Mouse (Mus musculus) liver, embryonic 16.5 days (tissue): Measurements from ENCODE around the gene Rnf213. TPM values are rescaled to one million over a fixed set of nuclear protein-coding genes. Genes with fewer than 3 reads are reported as not detected.

Experiments used
- ATAC-seq: fragments of 200-750 bp; cut with Nextera tagmentation; 2 replicates; pipeline ENCODE4 v1.8.0; 2017; ENCODE audit warnings: low read depth, mild to moderate bottlenecking, moderate number of reproducible peaks, moderate library complexity
- H3K27ac ChIP-seq: fragments of 300-500 bp; sonication (generic); 2 replicates; pipeline ENCODE4 v1.5.1; 2014; ENCODE audit warnings: mild to moderate bottlenecking, low read length
- H3K27me3 ChIP-seq: fragments of 300-500 bp; sonication (generic); 2 replicates; pipeline ENCODE4 v1.6.1; 2014; ENCODE audit warnings: low read depth, low read length, mixed read lengths; ENCODE audit not compliant: control insufficient read depth, insufficient read depth
- H3K36me3 ChIP-seq: fragments of 300-500 bp; sonication (generic); 2 replicates; pipeline ENCODE4 v1.6.1; 2014; ENCODE audit warnings: mild to moderate bottlenecking; ENCODE audit not compliant: control insufficient read depth, insufficient read depth
- H3K4me1 ChIP-seq: fragments of 300-500 bp; sonication (generic); 2 replicates; pipeline ENCODE4 v1.6.1; 2014; ENCODE audit warnings: low read depth, low read length, mixed read lengths; ENCODE audit not compliant: control insufficient read depth
- H3K4me2 ChIP-seq: fragments of 300-500 bp; sonication (generic); 2 replicates; pipeline ENCODE4 v1.6.1; 2014; ENCODE audit warnings: low read depth, low read length, mixed read lengths
- H3K4me3 ChIP-seq: fragments of 300-500 bp; sonication (generic); 2 replicates; pipeline ENCODE4 v1.5.1; 2014; ENCODE audit warnings: low read depth, mild to moderate bottlenecking, low read length
- H3K9ac ChIP-seq: fragments of 300-500 bp; sonication (generic); 2 replicates; pipeline ENCODE4 v1.6.1; 2014; ENCODE audit warnings: low read depth, low read length
- H3K9me3 ChIP-seq: fragments of 300-500 bp; sonication (generic); replicated peaks from 2 replicates; pipeline ENCODE4 v1.6.1; 2016; ENCODE audit warnings: low read length; ENCODE audit not compliant: control insufficient read depth
- WGBS: fragments of 180-500 bp; shearing (Covaris S2); extraction: QIAGEN DNeasy Blood & Tissue Kit; methylation state at CpG from one replicate; pipeline ENCODE4 v1.1.7; 2014; ENCODE audit not compliant: insufficient replicate concordance; 5-methylcytosine and 5-hydroxymethylcytosine counted together
- polyA plus RNA-seq: library from polyadenylated mRNA; unstranded; fragments of >200 nt; fragmentation: Nextera tagmentation; extraction: Ambion mirVana; gene quantifications from 2 replicates; pipeline ENCODE4 v1.2.1, GENCODE M21; 2015

The Rnf213 gene
- polyA plus RNA-seq, 1 experiment from 2014 or later = 3.3 TPM

DNA sequence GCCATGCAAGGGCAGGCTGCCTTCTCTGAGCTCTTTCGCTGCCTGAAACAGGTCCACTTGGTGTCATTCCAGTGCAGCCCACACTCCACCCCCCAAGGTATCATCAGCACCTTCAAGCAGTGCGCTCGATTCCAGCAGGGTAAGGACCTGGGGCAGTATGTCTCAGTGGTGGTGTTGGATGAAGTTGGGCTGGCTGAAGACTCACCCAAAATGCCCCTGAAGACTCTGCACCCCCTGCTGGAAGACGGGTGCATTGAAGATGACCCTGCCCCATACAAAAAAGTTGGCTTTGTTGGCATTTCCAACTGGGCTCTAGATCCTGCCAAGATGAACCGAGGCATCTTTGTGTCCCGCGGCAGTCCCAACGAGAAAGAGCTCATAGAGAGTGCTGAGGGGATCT is 49.3 kb downstream of the Rnf213 start:
- no peak overlapping the region for H3K27ac ChIP-seq
- H3K36me3 ChIP-seq = peaks cover 14% of the 10 kb centered on the region
- no peak for ATAC-seq

DNA sequence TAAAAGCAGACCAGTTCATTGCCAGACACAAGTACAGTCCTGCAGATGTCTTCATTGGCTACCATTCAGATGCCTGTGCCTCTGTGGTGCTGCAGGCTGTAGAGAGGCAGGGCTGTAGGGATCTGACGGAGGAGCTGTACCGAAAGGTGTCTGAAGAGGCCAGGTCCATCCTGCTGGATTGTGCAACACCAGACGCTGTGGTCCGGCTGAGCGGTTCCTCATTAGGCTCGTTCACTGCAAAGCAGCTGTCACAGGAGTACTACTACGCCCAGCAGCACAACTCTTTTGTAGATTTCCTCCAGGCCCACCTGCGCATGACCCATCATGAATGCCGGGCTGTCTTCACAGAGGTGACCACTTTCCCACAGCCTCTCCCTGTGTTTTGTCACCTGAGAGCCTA is 50.5 kb downstream of the Rnf213 start:
- Histone ChIP-seq H3K36me3 (peaks cover 12% of the 10 kb centered on the region), H3K9ac (no peak overlapping the region), H3K9me3 (no peaks in the 10 kb centered on the region), H3K27me3 (no peaks in the 10 kb centered on the region), H3K4me3 (no peak overlapping the region), H3K4me2 (no peak overlapping the region), H3K4me1 (no peaks in the 10 kb centered on the region), H3K27ac (no peak overlapping the region)
- no peak for ATAC-seq
- WGBS = 80% methylated on average over 9 of the region's 9 CpGs

More for the DNA sequence above, 49.3 kb downstream of the Rnf213 start:
- H3K27me3 ChIP-seq = no peaks in the 10 kb centered on the region
- H3K9me3 ChIP-seq = no peaks in the 10 kb centered on the region
- H3K4me2 ChIP-seq = no peak overlapping the region
- no peak overlapping the region for H3K9ac ChIP-seq
- WGBS = 77% methylated on average over 8 of the region's 8 CpGs
- H3K4me1 ChIP-seq = no peaks in the 10 kb centered on the region
- H3K4me3 ChIP-seq = no peak overlapping the region

DNA sequence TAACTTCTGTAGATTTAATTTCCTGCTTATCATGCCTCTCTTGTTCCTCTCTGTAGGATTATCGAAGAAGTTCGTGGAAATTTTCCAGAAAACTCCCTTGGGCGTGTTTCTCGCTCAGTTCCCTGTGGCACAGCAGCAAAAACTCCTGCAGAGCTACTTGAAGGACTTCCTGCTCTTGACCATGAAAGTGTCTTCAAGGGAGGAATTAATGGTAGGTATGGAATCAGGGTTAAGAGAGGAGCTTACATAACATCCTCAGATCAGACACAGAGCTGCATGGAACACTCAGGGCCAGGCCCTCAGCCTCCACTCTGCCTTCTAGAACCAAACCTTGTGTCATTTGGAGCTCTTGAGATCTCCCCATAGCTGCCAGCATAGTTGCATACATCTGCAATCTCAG is 63.2 kb downstream of the Rnf213 start:
- 74% methylated on average over 4 of the region's 4 CpGs for WGBS
- Histone ChIP-seq H3K9ac (no peak overlapping the region), H3K4me2 (no peak overlapping the region), H3K27ac (no peak overlapping the region), H3K4me1 (no peaks in the 10 kb centered on the region), H3K27me3 (no peaks in the 10 kb centered on the region), H3K36me3 (peaks cover 6% of the 10 kb centered on the region; the same call in 1 of the 2 replicates), H3K9me3 (no peaks in the 10 kb centered on the region), H3K4me3 (no peak overlapping the region)
- no peak for ATAC-seq

DNA sequence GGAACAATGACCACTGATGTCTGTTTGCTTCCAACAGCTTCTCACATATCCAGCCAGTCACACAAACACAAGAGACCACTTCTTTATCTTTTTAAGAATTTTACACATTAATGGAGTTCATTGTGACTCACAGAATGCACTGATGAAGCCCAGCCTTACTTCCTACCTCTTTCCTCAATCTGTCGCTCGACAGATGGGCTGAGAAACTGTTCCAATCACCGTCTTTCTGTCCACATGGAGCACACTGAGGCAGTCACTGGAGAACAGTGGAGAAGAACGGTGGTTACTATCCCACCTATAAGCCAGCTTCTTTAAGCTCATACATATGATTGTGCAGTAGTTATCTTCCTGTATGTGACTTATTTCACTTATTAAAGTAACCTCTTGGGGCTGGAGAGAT is 85.0 kb downstream of the Rnf213 start:
- H3K4me1 ChIP-seq = no peaks in the 10 kb centered on the region
- ATAC-seq = no peak
- H3K27ac ChIP-seq = no peak overlapping the region
- no peaks in the 10 kb centered on the region for H3K27me3 ChIP-seq
- no peak overlapping the region for H3K4me3 ChIP-seq
- WGBS = 72% methylated on average over 4 of the region's 4 CpGs
- H3K36me3 ChIP-seq = peaks cover 16% of the 10 kb centered on the region
- H3K9ac ChIP-seq = no peak overlapping the region
- H3K4me2 ChIP-seq = no peak overlapping the region
- H3K9me3 ChIP-seq = no peaks in the 10 kb centered on the region

DNA sequence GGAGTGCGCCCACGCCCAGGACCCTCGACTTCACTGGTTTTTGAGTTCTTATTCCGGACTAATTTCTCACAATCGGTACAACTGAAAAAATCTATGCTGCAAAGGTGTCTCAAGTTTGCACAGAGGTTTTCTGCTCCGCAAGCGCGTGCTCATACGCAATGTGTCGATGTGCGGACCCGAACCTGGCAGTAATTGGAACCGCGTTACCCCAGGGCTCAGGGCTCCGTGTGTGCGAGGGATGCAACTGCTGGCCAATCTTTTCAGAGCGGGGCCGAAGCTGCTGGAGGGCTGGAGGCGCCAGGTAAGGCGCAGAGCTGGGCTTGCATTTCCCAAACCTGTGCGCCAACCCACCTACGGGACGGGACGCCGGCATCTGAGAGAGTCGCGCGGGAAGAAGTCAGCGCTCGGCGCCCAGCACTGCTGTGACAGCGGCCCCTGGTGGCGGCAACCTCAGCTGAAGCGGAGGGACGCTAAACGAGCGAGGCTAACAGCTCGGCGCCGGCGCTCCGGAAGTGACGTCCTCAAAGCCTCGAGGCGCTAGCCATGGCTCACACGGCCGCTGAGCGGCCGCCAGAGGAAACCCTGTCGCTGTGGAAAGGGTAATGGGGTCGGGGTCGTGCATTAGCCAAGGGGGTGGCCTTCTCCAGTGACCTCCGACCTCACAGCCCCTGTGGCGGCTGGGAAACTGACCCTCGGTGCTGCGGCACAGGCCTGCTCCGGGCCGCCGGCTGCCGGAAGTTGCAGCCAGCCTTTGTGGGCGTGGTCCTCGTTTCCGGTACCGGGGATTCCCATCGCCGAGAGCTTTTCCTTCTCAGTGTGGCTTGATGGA is 98.2 kb downstream of the Rnf213 start, which contains the start of gene Endov:
Gene Endov, plus strand, starts transcription at position 487 of the 829 bp plus-strand sequence.
- Histone ChIP-seq H3K4me2 (peak within 1 kb of the TSS; percentile 99), H3K27ac (peak within 1 kb of the TSS; percentile 76), H3K4me1 (peaks cover 15% of the 10 kb centered on the region), H3K4me3 (peak within 1 kb of the TSS; percentile 91), H3K9ac (peak within 1 kb of the TSS; percentile 84), H3K27me3 (no peaks in the 10 kb centered on the region), H3K9me3 (no peaks in the 10 kb centered on the region), H3K36me3 (peaks cover 4% of the 10 kb centered on the region; the same call in 1 of the 2 replicates)
- under 1% methylated on average over 66 of the region's 66 CpGs for WGBS
- peak; percentile 96 for ATAC-seq

- 6% methylated on average over 27 of the region's 27 CpGs for WGBS
- peak overlapping the region; percentile 76 for H3K27ac ChIP-seq
- H3K36me3 ChIP-seq = peaks cover 4% of the 10 kb centered on the region; the same call in 1 of the 2 replicates
- no peak for ATAC-seq
- H3K27me3 ChIP-seq = no peaks in the 10 kb centered on the region
- H3K9ac ChIP-seq = peak overlapping the region; percentile 84
- H3K4me3 ChIP-seq = peak overlapping the region; percentile 91
- H3K9me3 ChIP-seq = no peaks in the 10 kb centered on the region
- H3K4me2 ChIP-seq = peak overlapping the region; percentile 99
- H3K4me1 ChIP-seq = peaks cover 15% of the 10 kb centered on the region
These were observed 98.8 kb downstream of the Rnf213 start for GRCm38 (mm10) chr11:119491690-119492087.

DNA sequence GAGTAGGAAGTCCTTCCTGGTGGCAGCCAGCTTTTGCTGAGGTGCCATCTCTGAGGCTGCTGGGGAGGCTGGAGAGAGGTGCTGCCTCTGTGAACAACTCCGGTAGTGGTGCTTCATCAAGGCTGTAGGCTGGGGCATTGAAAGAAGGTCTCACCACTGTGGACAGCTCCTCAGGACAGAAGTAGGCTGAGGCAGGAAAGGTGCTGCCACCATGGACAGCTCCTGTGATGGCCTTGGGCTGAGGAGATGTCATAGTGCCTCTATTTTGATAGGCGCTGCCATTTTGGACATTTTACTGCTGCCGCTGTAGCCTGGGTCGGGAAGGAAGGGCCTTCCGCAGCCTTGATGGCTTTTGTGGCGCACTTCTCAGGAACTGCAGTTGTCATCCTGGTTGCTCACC is 99.9 kb downstream of the Rnf213 start:
- peaks cover 15% of the 10 kb centered on the region for H3K4me1 ChIP-seq
- no peak for ATAC-seq
- H3K9ac ChIP-seq = no peak overlapping the region
- no peaks in the 10 kb centered on the region for H3K9me3 ChIP-seq
- H3K4me2 ChIP-seq = no peak overlapping the region
- no peak overlapping the region for H3K4me3 ChIP-seq
- 86% methylated on average over 6 of the region's 6 CpGs for WGBS
- no peak overlapping the region for H3K27ac ChIP-seq
- H3K27me3 ChIP-seq = no peaks in the 10 kb centered on the region
- no peaks in the 10 kb centered on the region for H3K36me3 ChIP-seq

DNA sequence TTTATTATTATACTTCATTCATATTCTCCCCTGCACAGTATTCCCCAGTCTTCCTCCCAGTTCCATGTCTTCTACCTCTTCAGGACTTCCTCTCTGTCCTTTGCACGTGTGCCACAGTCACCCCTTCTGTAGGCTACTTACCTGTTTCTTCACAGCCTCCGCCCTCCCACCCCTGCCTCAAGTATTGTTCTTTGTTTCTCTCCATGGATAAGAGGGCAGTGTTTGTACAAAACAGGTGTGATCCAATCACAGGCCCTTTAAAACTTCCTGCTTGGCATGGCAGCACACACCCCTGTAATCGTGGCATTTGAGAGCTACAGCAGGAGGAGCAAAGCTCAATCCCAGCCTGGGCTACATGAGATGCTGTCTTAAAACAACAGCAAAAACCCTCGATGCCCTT is 100.6 kb downstream of the Rnf213 start:
- no peak overlapping the region for H3K27ac ChIP-seq
- no peak overlapping the region for H3K4me2 ChIP-seq
- 73% methylated on average over 4 of the region's 4 CpGs for WGBS
- peaks cover 15% of the 10 kb centered on the region for H3K4me1 ChIP-seq
- H3K36me3 ChIP-seq = no peaks in the 10 kb centered on the region
- no peaks in the 10 kb centered on the region for H3K9me3 ChIP-seq
- no peak for ATAC-seq
- H3K4me3 ChIP-seq = no peak overlapping the region
- no peak overlapping the region for H3K9ac ChIP-seq
- no peaks in the 10 kb centered on the region for H3K27me3 ChIP-seq

DNA sequence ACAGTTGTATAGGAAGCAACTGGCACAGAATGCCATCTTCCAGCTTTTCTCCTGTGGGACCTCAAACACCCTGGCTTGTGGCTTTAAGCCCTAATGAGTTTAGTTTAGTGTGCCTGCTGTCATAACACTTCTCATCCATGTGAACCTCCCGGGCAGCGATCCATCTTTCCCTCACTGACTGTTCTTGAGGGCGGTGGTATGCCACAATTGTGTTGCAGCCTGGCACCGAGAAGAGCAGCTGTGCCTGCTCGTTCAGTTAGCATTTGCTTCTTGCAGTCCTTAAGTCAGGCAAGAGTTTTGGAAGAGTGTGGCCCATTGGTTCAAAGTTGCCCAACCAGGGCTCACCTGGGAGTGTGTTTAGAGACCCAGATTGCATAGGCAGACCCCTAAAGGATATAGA is 103.2 kb downstream of the Rnf213 start:
- 77% methylated on average over 5 of the region's 5 CpGs for WGBS
- Histone ChIP-seq H3K4me3 (no peak overlapping the region), H3K9me3 (no peaks in the 10 kb centered on the region), H3K27ac (no peak overlapping the region), H3K4me2 (no peak overlapping the region), H3K9ac (no peak overlapping the region), H3K36me3 (0 out of 2 replicates have a peak, but pooled peaks cover 4% of the 10 kb centered on the region), H3K4me1 (peaks cover 8% of the 10 kb centered on the region), H3K27me3 (no peaks in the 10 kb centered on the region)
- ATAC-seq = no peak
